Mouse (Mus musculus) midbrain, embryonic 15.5 days (tissue): ENCODE data around the gene Smndc1. TPM values are rescaled to one million over a fixed set of nuclear protein-coding genes. Genes with fewer than 3 reads are reported as not detected.
"Not testable (repeated sequence)": the region's sequence is repeated elsewhere in the genome, so short reads cannot be mapped to it uniquely, and the experiment has no call there.

Experiments
- ATAC-seq: fragments of 200-750 bp; cut with Nextera tagmentation; replicated peaks from 2 replicates; pipeline ENCODE4 v1.8.0; 2017; ENCODE audit warnings: moderate TSS enrichment
- H3K27ac ChIP-seq: fragments of 300-500 bp; sonication (generic); 2 replicates; pipeline ENCODE4 v1.5.1; 2015; ENCODE audit warnings: mild to moderate bottlenecking, inconsistent platforms
- H3K27me3 ChIP-seq: fragments of 300-500 bp; sonication (generic); replicated peaks from 2 replicates; pipeline ENCODE4 v1.6.1; 2015; ENCODE audit warnings: inconsistent platforms
- H3K36me3 ChIP-seq: fragments of 300-500 bp; sonication (generic); replicated peaks from 2 replicates; pipeline ENCODE4 v1.6.1; 2015; ENCODE audit warnings: inconsistent platforms
- H3K4me1 ChIP-seq: fragments of 300-500 bp; sonication (generic); 2 replicates; pipeline ENCODE4 v1.6.1; 2015; ENCODE audit warnings: inconsistent platforms
- H3K4me2 ChIP-seq: fragments of 300-500 bp; sonication (generic); 2 replicates; pipeline ENCODE4 v1.6.1; 2015; ENCODE audit warnings: inconsistent platforms, mild to moderate bottlenecking, moderate library complexity
- H3K4me3 ChIP-seq: fragments of 300-500 bp; sonication (generic); 2 replicates; pipeline ENCODE4 v1.5.1; 2015; ENCODE audit warnings: mild to moderate bottlenecking, inconsistent platforms
- H3K9ac ChIP-seq: fragments of 300-500 bp; sonication (generic); 2 replicates; pipeline ENCODE4 v1.6.1; 2015; ENCODE audit warnings: mild to moderate bottlenecking, inconsistent platforms
- H3K9me3 ChIP-seq: fragments of 300-500 bp; sonication (generic); 2 replicates; pipeline ENCODE4 v1.6.1; 2016; ENCODE audit warnings: inconsistent platforms
- whole genome bisulfite sequencing: fragments of 180-500 bp; shearing (Covaris S2); methylation state at CpG from one replicate; pipeline ENCODE4 v1.1.7; 2015; ENCODE audit warnings: mixed read lengths; 5-methylcytosine and 5-hydroxymethylcytosine counted together
- polyA plus RNA-seq: library from polyadenylated mRNA; unstranded; fragments of >200 nt; fragmentation: Nextera tagmentation; extraction: Ambion mirVana; gene quantifications from 2 replicates; pipeline ENCODE4 v1.2.1, GENCODE M21; 2015

The Smndc1 gene
- polyA plus RNA-seq, 1 experiment from 2014 or later, result 31.9 TPM

GRCm38 (mm10) chr19:53407350-53407749 is 17.0 kb upstream of the Smndc1 start:
- WGBS, result 88% methylated on average over 2 of the region's 2 CpGs
- Histone ChIP-seq H3K4me2 (no peak overlapping the region), H3K4me1 (no peaks in the 10 kb centered on the region), H3K9me3 (no peaks in the 10 kb centered on the region), H3K27me3 (no peaks in the 10 kb centered on the region), H3K4me3 (no peak overlapping the region), H3K36me3 (no peaks in the 10 kb centered on the region), H3K27ac (no peak overlapping the region), H3K9ac (no peak overlapping the region)
- ATAC-seq, result no peak

- ATAC-seq, result no peak
- H3K4me3 ChIP-seq, result no peak overlapping the region
- no peaks in the 10 kb centered on the region for H3K27me3 ChIP-seq
- 67% methylated on average over 2 of the region's 2 CpGs for WGBS
- no peaks in the 10 kb centered on the region for H3K36me3 ChIP-seq
- H3K4me1 ChIP-seq, result no peaks in the 10 kb centered on the region
- no peak overlapping the region for H3K9ac ChIP-seq
- H3K4me2 ChIP-seq, result no peak overlapping the region
- no peaks in the 10 kb centered on the region for H3K9me3 ChIP-seq
- no peak overlapping the region for H3K27ac ChIP-seq
Measured at GRCm38 (mm10) chr19:53405810-53406209, 15.4 kb upstream of the Smndc1 start.

DNA sequence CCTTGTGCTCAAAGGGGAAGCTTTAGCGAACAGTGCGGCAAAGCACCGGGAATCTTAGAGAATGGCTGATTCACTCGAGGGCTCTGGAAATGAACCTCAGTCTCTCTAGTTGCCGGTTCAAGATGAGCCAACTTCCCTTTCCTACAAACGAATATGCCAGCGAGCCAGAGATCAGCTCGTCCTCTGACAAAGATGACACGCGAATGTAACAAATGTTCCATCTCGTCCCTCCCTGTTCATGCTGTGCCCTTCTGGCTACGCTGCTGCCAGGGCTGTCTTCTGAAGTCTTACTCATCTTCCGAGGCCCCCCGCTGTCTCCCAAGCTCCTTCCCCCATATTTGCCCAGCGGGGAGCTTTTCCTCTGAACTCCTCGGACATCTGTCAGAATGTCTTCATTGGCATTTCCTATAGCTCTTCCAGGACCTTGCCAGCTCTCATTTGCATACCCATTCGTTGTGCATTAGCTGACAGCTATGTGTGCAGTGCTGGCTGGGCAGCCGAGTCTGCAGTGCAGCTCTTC is 14.5 kb upstream of the Smndc1 start:
- Histone ChIP-seq H3K4me2 (no peak overlapping the region), H3K9ac (no peak overlapping the region), H3K27me3 (no peaks in the 10 kb centered on the region), H3K4me3 (no peak overlapping the region), H3K27ac (no peak overlapping the region), H3K4me1 (no peaks in the 10 kb centered on the region), H3K36me3 (no peaks in the 10 kb centered on the region), H3K9me3 (no peaks in the 10 kb centered on the region)
- WGBS, result 65% methylated on average over 18 of the region's 18 CpGs
- ATAC-seq, result no peak

DNA sequence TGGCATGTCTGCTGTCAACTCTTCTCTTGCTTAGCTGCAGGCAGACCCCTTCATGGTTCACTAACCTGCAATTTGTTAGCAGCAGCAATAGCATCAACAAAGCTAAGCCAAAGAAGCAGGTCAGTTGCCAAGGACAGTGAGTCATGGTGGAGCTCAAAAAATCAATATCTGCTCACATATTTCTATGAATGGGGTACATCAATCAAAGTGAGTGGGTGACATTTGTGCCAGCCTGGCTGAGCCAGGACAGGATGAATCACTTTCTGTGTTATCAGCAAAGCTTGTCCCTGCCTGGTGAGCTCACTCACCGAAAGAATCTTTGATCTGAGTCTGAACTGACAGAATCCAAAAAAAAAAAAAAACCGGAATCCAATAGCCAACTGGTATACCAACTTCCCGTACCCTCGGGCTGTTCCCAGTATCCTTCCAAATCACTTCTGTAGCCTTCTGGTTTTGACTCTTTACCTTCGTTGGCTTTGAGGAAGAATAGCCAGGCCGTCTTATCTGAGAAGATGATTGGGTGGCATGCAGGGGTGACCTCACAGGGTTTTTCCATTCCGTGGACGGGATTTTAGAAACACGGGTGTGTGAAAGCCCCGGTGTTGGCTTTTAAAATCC is 13.9 kb upstream of the Smndc1 start:
- H3K27ac ChIP-seq, result no peak overlapping the region
- ATAC-seq, result no peak
- no peaks in the 10 kb centered on the region for H3K9me3 ChIP-seq
- H3K4me1 ChIP-seq, result no peaks in the 10 kb centered on the region
- no peak overlapping the region for H3K9ac ChIP-seq
- no peaks in the 10 kb centered on the region for H3K27me3 ChIP-seq
- H3K4me2 ChIP-seq, result no peak overlapping the region
- no peak overlapping the region for H3K4me3 ChIP-seq
- WGBS, result 93% methylated on average over 10 of the region's 10 CpGs
- no peaks in the 10 kb centered on the region for H3K36me3 ChIP-seq

DNA sequence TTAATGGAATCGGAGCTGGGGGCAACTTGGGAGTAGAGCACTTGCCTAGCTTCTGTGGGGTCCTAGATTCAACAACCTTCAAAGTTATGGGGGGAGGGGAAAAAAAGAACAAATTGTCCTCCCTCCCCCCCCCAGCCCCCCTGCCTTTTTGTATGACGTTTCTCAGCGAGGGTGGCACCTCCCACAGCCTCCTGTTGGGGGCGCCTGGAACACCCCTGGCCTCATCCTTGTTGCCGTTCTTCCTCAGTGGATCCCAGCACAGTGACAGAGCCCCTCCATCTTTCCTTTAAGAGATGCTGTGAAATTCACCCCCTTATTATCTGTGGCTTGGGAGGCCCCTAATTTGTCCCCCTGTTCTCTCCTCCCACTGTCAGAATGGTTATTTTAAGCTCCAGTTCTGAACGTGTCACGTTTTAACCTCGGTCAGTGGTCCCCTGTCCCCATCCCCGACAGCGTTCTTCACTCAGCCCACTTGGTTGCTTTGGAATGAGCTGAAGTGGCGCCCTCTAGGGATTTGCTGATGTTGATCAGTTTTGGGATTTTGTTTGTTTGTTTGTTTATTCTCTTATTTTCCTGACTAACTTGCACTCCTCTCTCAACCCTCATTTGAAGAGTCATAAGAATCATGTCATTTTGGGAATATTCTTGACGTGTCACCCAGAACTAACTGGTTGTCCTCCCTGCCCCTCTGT is 12.5 kb upstream of the Smndc1 start:
- ATAC-seq, result no peak
- 53% methylated on average over 12 of the region's 12 CpGs for WGBS

GRCm38 (mm10) chr19:53400332-53401110 is 10.1 kb upstream of the Smndc1 start:
- no peak overlapping the region for H3K4me3 ChIP-seq
- no peak overlapping the region for H3K27ac ChIP-seq
- WGBS, result 87% methylated on average over 16 of the region's 16 CpGs
- no peak overlapping the region for H3K9ac ChIP-seq
- no peaks in the 10 kb centered on the region for H3K27me3 ChIP-seq
- no peaks in the 10 kb centered on the region for H3K4me1 ChIP-seq
- H3K4me2 ChIP-seq, result no peak overlapping the region
- no peaks in the 10 kb centered on the region for H3K36me3 ChIP-seq
- H3K9me3 ChIP-seq, result no peaks in the 10 kb centered on the region
- ATAC-seq, result no peak

More for the DNA sequence above, 12.5 kb upstream of the Smndc1 start:
- Histone ChIP-seq H3K27me3 (no peaks in the 10 kb centered on the region), H3K4me1 (no peaks in the 10 kb centered on the region), H3K9ac (no peak overlapping the region), H3K27ac (no peak overlapping the region), H3K4me2 (no peak overlapping the region), H3K4me3 (no peak overlapping the region), H3K36me3 (no peaks in the 10 kb centered on the region), H3K9me3 (no peaks in the 10 kb centered on the region)

DNA sequence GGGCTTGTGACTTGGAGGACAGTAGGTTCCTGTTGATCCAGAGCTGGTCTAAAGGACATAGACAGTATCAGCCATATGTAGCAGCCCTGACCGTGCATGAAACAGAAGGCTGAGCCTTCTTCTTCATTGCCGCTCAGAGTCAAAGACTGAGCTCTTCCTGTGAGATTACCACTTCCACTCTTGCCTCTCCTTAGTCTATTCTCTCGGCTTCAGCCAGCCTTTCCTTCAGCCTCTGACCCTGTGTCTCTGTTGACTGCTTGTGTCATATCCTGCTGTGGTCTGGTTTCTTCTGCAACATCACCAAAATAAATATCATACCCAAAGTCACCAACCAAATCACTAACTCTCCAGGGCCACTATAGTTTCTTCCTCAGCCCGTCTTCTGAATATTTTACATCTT is 8.8 kb upstream of the Smndc1 start:
- Histone ChIP-seq H3K27me3 (no peaks in the 10 kb centered on the region), H3K9ac (no peak overlapping the region), H3K4me2 (no peak overlapping the region), H3K36me3 (no peaks in the 10 kb centered on the region), H3K27ac (no peak overlapping the region), H3K4me3 (no peak overlapping the region), H3K4me1 (no peaks in the 10 kb centered on the region), H3K9me3 (no peaks in the 10 kb centered on the region)
- 88% methylated on average over 4 of the region's 4 CpGs for WGBS
- no peak for ATAC-seq

DNA sequence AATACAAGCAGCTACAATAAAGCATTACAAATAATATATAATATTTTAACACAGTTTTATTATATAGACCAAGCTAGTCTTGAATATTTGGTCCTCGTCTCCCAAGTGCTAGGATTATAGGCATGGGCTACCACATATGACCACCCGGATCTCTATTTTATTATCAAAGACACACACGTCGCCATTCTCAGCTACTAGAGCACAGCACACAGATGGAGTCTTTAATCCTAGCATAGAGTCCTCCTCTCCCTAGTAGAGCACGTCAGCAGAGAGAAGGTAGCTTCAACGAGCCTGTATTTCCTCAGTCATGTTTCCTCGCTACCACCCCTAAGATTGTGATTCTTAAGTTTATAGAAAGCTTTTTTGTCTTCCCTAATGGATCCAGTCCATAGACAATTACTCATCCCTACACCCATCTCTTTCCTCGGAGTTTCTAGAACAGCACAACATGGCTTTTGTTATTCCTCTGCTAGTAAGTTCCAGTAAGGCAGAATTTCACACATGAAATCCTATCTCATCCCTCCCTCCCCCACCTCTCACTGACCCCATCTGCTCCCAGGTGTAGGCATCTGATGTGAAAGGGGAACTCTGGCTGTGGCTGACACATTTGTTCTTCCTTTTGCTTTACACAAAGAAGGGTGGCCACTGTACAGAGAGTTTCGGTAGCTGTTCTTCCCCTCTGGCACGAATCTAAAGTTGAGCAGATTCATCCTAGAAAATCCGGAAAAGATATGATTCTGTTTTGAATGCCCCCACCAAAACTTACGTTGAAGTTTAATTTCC is 7.3 kb upstream of the Smndc1 start:
- Histone ChIP-seq H3K27me3 (no peaks in the 10 kb centered on the region), H3K9ac (no peak overlapping the region), H3K4me1 (no peaks in the 10 kb centered on the region), H3K4me3 (no peak overlapping the region), H3K27ac (no peak overlapping the region), H3K4me2 (no peak overlapping the region), H3K36me3 (no peaks in the 10 kb centered on the region), H3K9me3 (no peaks in the 10 kb centered on the region)
- WGBS, result 89% methylated on average over 12 of the region's 12 CpGs
- no peak for ATAC-seq

DNA sequence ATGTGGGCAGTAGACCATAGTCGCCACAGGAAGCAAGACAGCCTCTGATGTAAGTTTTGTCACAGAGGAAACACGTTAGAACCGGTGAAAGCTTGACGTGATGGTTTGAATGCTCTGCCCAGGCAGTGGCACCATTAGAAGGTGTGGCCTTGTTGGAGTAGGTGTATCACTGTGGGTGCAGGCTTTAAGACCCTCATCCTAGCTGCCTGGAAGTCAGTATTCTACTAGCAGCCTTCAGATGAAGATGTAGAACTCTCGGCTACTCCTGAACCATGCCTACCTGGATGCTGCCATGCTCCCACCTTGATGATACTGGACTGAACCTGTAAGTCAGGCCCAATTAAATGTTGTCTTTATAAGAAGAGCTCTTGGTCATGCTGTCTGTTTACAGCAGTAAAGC is 5.4 kb upstream of the Smndc1 start:
- not testable (repeated sequence) for H3K9ac ChIP-seq, H3K9me3 ChIP-seq, H3K27ac ChIP-seq, H3K4me2 ChIP-seq, H3K27me3 ChIP-seq, ATAC-seq, H3K36me3 ChIP-seq, H3K4me1 ChIP-seq, H3K4me3 ChIP-seq
- WGBS, result 43% methylated on average over 5 of the region's 5 CpGs

DNA sequence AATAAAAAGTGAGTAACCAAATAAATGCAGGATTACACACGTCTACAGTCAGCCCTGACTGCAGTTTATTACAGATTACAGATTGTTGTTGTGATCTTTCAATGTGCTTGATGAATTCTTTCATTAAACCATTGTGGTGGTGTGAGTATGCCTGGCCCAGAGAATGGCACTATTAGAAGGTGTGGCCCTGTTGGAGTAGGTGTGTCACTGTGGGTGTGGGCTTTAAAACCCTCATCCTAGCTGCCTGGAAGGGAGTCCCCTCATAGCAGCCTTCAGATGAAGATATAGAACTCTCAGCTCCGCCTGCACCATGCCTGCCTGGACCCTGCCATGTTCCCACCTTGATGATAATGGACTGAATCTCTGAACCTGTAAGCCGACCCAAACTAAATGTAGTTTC is 4.6 kb upstream of the Smndc1 start:
- H3K4me2 ChIP-seq, H3K27ac ChIP-seq, H3K9me3 ChIP-seq, H3K9ac ChIP-seq, H3K36me3 ChIP-seq, ATAC-seq, H3K4me1 ChIP-seq, H3K27me3 ChIP-seq, H3K4me3 ChIP-seq: not testable (repeated sequence)
- WGBS, result 74% methylated on average over 3 of the region's 3 CpGs

GRCm38 (mm10) chr19:53394552-53394951 is 4.2 kb upstream of the Smndc1 start:
- no peaks in the 10 kb centered on the region for H3K9me3 ChIP-seq
- no peak overlapping the region for H3K27ac ChIP-seq
- H3K4me1 ChIP-seq, result peaks cover 10% of the 10 kb centered on the region
- WGBS, result 16% methylated on average over 7 of the region's 7 CpGs
- H3K4me3 ChIP-seq, result no peak overlapping the region
- H3K27me3 ChIP-seq, result no peaks in the 10 kb centered on the region
- H3K9ac ChIP-seq, result no peak overlapping the region; the same call in 1 of the 2 replicates
- H3K4me2 ChIP-seq, result no peak overlapping the region
- no peaks in the 10 kb centered on the region for H3K36me3 ChIP-seq
- no peak for ATAC-seq

GRCm38 (mm10) chr19:53393646-53394045 is 3.3 kb upstream of the Smndc1 start:
- Histone ChIP-seq H3K27ac (no peak overlapping the region), H3K4me3 (no peak overlapping the region), H3K27me3 (no peaks in the 10 kb centered on the region), H3K4me2 (no peak overlapping the region), H3K36me3 (no peaks in the 10 kb centered on the region), H3K9ac (no peak overlapping the region), H3K4me1 (peaks cover 16% of the 10 kb centered on the region), H3K9me3 (no peaks in the 10 kb centered on the region)
- no peak for ATAC-seq
